Mouse (Mus musculus): ENCODE data around the gene Epb41l2.

DNA sequence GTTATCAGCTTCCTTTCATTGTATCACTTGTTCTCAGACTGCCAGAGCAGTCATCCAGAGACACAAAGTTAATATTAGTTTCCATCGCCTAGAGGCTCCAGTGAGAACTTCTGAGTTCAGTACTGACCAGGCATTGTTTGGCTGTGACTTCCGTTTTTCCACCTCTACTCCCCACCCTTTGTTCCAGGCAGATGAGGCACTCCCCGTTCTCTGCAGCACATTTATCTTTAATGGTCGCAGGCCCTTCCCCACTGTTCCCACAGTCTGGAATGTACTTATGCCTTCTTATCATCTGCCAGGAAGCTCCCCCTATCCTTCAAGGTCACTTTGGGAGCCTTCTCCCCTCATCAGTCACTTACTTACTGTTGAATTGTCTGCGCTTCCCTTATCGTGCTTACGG, 67.9 kb downstream of the Epb41l2 start:
- no peak for TF ChIP-seq POLR2A (IDR thresholded peaks at IDR 0.05; ENCODE audit: low read depth, low read length)
- TF ChIP-seq CTCF (IDR thresholded peaks at IDR 0.05; ENCODE audit: extremely low read depth, insufficient read depth, insufficient read length, insufficient replicate concordance), result no peak

Measured in spleen, adult 2 months (tissue).